Mouse (Mus musculus) kidney, embryonic 14.5 days (tissue): ENCODE results near the gene Sardh. TPM values are rescaled to one million over a fixed set of nuclear protein-coding genes. Genes with fewer than 3 reads are reported as not detected.

Source experiments
- ATAC-seq: fragments of 200-750 bp; cut with Nextera tagmentation; 2 replicates; pipeline ENCODE4 v1.8.0; 2017; ENCODE audit warnings: moderate number of reproducible peaks, mild to moderate bottlenecking, moderate TSS enrichment, moderate library complexity; ENCODE audit not compliant: low FRiP score, low TSS enrichment
- H3K27ac ChIP-seq: fragments of 300-500 bp; sonication (generic); 2 replicates; pipeline ENCODE4 v1.5.1; 2014; ENCODE audit warnings: low read depth, mild to moderate bottlenecking, low read length, moderate library complexity, mixed read lengths
- H3K27me3 ChIP-seq: fragments of 300-500 bp; sonication (generic); 2 replicates; pipeline ENCODE4 v1.6.1; 2014; ENCODE audit warnings: mild to moderate bottlenecking, low read length; ENCODE audit not compliant: control insufficient read depth, insufficient read depth
- H3K36me3 ChIP-seq: fragments of 300-500 bp; sonication (generic); 2 replicates; pipeline ENCODE4 v1.6.1; 2014; ENCODE audit warnings: low read length, mixed read lengths; ENCODE audit not compliant: control insufficient read depth, insufficient read depth
- H3K4me1 ChIP-seq: fragments of 300-500 bp; sonication (generic); 2 replicates; pipeline ENCODE4 v1.6.1; 2014; ENCODE audit warnings: low read length, mixed read lengths; ENCODE audit not compliant: control insufficient read depth, insufficient read depth
- H3K4me2 ChIP-seq: fragments of 300-500 bp; sonication (generic); replicated peaks from 2 replicates; pipeline ENCODE4 v1.6.1; 2014; ENCODE audit warnings: low read depth, mild to moderate bottlenecking, low read length
- H3K4me3 ChIP-seq: fragments of 300-500 bp; sonication (generic); 2 replicates; pipeline ENCODE4 v1.5.1; 2014; ENCODE audit warnings: mild to moderate bottlenecking, low read length
- H3K9ac ChIP-seq: fragments of 300-500 bp; sonication (generic); 2 replicates; pipeline ENCODE4 v1.6.1; 2014; ENCODE audit warnings: low read depth, mild to moderate bottlenecking, low read length, moderate library complexity
- H3K9me3 ChIP-seq: fragments of 300-500 bp; sonication (generic); 2 replicates; pipeline ENCODE4 v1.6.1; 2016; ENCODE audit warnings: low read length; ENCODE audit not compliant: control insufficient read depth
- WGBS: fragments of 180-500 bp; shearing (Covaris S2); extraction: QIAGEN DNeasy Blood & Tissue Kit; methylation state at CpG from one replicate; pipeline ENCODE4 v1.1.7; 2014; 5-methylcytosine and 5-hydroxymethylcytosine counted together
- polyA plus RNA-seq: library from polyadenylated mRNA; unstranded; fragments of >200 nt; fragmentation: Nextera tagmentation; extraction: Ambion mirVana; gene quantifications from 2 replicates; pipeline ENCODE4 v1.2.1, GENCODE M21; 2014

Sardh gene
- polyA plus RNA-seq, 1 experiment from 2014 or later, result 29.9 TPM

DNA sequence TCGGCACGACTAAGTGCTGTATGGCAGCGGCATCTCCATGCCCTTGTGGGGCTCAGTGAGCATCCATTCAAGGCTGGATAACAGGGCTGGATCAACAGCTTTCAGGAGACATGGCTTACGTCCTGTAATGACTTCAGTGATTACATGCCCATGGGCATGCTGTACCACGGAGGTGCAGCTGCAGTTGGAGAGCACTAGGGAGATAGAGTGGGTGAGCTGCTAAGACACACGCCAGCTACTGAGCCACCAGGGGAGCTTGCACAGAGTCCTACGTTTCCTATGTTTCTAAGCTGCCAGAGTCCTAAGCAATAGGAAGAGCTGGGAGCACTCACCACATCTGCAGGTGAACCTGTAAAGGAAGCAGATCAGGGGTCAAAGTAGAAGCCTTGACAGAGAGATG lies 30.7 kb upstream of the Sardh start:
- Histone ChIP-seq H3K36me3 (peaks cover 26% of the 10 kb centered on the region), H3K4me3 (no peak overlapping the region), H3K9me3 (no peaks in the 10 kb centered on the region), H3K27ac (no peak overlapping the region), H3K9ac (no peak overlapping the region), H3K4me1 (no peaks in the 10 kb centered on the region), H3K27me3 (no peaks in the 10 kb centered on the region), H3K4me2 (no peak overlapping the region)
- 91% methylated on average over 7 of the region's 7 CpGs for WGBS
- ATAC-seq, result no peak

DNA sequence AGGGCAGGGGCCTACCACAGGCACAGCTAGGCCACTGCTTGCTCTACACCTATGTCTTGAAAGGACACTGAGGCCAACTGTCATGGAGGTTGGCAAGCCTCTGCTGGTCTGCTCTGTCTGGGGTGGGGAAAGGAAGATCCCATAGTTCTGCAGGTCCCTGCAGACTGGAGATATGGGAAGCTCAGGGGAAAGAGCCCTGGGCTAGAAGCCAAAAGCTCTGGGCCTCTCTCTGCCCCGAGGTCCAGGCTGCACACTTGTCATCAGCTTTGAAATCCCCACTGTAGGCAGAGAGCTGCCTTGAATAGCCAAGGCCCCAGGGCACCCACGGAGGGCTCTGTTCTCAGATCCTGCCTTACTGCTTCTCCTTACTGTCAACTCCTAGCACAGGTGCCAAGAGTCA lies 20.2 kb upstream of the Sardh start:
- ATAC-seq, result no peak
- H3K36me3 ChIP-seq, result peaks cover 71% of the 10 kb centered on the region; the same call in 1 of the 2 replicates
- H3K9ac ChIP-seq, result peak overlapping the region; percentile 12; the same call in 1 of the 2 replicates
- H3K4me3 ChIP-seq, result no peak overlapping the region
- no peaks in the 10 kb centered on the region for H3K9me3 ChIP-seq
- no peaks in the 10 kb centered on the region for H3K27me3 ChIP-seq
- H3K4me2 ChIP-seq, result no peak overlapping the region
- no peaks in the 10 kb centered on the region for H3K4me1 ChIP-seq
- WGBS, result 78% methylated on average over 2 of the region's 2 CpGs
- no peak overlapping the region for H3K27ac ChIP-seq

DNA sequence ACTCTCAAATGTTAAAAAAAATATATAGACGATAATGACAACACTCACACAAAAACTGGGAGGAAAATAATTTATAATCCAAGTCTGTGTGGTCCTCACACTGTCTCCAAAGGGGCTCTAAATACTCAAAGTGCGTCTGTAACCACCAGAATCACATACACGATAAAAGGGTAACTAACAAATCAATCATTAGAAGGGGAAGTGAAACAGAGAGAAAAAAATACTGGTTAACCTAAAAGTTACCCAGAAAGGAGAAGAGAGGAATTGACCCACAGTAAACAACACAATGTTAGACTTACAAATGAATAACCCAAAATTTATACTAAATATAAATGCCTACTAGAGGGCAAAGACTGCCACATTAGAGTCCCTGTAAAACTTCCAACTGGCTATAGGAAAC lies 17.7 kb upstream of the Sardh start:
- no peak for ATAC-seq
- 64% methylated on average over 3 of the region's 3 CpGs for WGBS
- peaks cover 62% of the 10 kb centered on the region; the same call in 1 of the 2 replicates for H3K36me3 ChIP-seq
- no peak overlapping the region for H3K4me2 ChIP-seq
- H3K27me3 ChIP-seq, result no peaks in the 10 kb centered on the region
- no peak overlapping the region for H3K27ac ChIP-seq
- no peak overlapping the region for H3K4me3 ChIP-seq
- no peak overlapping the region for H3K9ac ChIP-seq
- no peaks in the 10 kb centered on the region for H3K9me3 ChIP-seq
- no peaks in the 10 kb centered on the region for H3K4me1 ChIP-seq

DNA sequence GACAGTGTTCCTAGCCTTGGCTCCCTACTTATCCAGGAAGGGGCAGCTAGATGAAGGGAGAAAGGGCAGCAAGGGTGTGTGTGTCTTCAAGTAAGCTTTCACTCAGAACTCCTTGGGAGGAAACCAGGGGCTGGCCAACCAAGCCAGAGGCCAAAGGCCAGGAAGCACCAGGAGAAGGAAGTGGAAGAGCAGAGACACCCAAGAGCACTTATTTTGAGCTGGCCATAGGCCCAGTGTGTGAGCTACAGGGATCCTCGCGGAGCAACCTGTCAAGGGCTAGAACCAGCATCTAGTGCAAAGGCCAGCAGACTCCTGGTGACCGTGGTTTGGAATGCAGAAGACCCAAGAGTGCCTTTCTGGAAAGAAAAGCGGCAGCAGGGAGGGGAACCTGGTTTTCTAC lies 14.8 kb upstream of the Sardh start:
- Histone ChIP-seq H3K27me3 (no peaks in the 10 kb centered on the region), H3K36me3 (peaks cover 42% of the 10 kb centered on the region; the same call in 1 of the 2 replicates), H3K27ac (no peak overlapping the region), H3K9ac (no peak overlapping the region), H3K4me2 (no peak overlapping the region), H3K9me3 (no peaks in the 10 kb centered on the region; the same call in 1 of the 2 replicates), H3K4me3 (no peak overlapping the region), H3K4me1 (no peaks in the 10 kb centered on the region)
- no peak for ATAC-seq
- 83% methylated on average over 4 of the region's 4 CpGs for WGBS

DNA sequence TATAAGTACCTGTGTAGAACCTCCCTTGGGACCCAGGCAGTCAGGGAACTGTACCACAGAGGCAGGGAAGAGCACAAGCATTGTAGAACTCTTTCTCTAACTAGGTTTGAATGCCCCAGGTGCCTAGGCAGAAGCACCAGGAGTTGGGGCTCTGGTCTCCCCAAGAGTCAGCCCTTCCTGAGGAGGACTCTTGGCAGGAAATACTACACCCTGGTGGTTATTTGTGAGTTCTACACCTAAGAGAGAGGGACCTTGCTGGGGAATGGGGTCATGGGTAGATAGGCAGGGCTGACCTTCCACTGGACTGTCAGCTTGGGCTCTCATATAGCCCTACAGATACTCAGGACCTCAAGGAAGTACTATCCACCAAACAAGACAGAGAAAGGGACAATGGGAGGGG lies 3.3 kb upstream of the Sardh start:
- Histone ChIP-seq H3K4me2 (no peak overlapping the region), H3K27me3 (no peaks in the 10 kb centered on the region), H3K36me3 (no peaks in the 10 kb centered on the region), H3K4me3 (no peak overlapping the region), H3K9ac (no peak overlapping the region), H3K9me3 (no peaks in the 10 kb centered on the region), H3K27ac (no peak overlapping the region), H3K4me1 (peaks cover 13% of the 10 kb centered on the region)
- no peak for ATAC-seq

DNA sequence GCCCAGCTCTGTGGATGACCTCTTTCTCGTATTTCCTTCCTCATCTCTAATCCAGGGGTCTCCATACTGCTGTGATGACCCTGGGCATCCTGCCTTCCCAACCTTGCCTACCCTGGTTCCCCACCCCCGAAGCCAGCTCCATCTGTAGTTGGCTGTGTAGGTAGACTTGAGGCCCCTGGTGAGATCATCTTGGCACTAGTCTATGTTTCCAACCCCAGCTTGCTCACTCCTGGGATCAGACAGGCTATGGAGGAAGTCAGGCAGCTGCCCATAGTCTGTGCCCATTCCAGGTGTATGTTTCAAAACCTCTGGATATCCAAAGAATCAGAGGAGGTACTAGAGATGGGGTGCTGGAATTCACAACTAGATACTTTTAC lies 662 bp downstream of the Sardh start:
- ATAC-seq, result no peak; the same call in 1 of the 2 replicates
- no peak overlapping the region for H3K9ac ChIP-seq
- no peak overlapping the region for H3K4me3 ChIP-seq
- 33% methylated on average over 2 of the region's 2 CpGs for WGBS
- peaks cover 25% of the 10 kb centered on the region for H3K4me1 ChIP-seq
- H3K9me3 ChIP-seq, result no peaks in the 10 kb centered on the region
- no peaks in the 10 kb centered on the region; the same call in 1 of the 2 replicates for H3K36me3 ChIP-seq
- H3K27ac ChIP-seq, result peak overlapping the region; percentile 80
- H3K27me3 ChIP-seq, result no peaks in the 10 kb centered on the region
- H3K4me2 ChIP-seq, result 0 out of 2 replicates have a peak overlapping the region, but pooled peaks have one; percentile 3

DNA sequence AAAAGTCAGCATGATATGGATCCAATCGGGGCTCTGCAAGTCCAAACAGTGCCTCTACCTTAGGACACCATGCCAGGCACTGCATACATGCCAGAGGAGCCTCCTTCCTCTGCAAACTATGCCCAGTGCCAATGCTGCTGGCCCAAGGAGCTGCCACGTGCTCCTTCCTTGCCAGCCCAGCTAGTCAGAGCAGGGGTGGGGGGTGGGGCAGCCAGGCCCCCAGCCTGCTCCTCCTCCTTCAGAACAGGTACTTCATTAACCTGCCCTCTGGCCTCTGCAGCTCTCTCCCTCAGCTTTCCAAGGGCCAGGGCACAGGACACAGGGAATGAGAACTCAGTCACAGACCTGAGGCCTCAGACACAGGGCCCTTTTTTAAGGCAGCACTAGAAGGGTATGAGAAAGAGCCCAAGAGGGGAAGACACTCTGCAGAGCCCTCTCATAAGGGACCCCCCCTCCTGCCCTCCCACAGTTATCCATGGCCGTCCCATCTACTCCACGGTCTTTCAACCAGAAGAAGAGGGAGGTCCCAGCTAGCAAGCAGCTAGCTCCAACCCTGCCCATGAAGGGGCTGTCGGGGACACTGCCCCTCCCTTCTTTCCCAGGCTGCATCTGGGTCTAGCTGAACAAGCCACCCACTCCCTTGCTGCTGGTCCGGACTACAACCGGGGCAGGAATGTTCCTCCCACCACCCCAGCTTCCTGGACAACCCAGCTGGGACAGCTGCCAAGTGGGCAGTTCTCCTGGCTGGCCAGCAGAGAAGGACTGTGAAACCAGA lies 1.2 kb downstream of the Sardh start:
- no peaks in the 10 kb centered on the region; the same call in 1 of the 2 replicates for H3K36me3 ChIP-seq
- peak overlapping the region; percentile 80 for H3K27ac ChIP-seq
- peak overlapping the region; percentile 12 for H3K4me3 ChIP-seq
- peaks cover 25% of the 10 kb centered on the region for H3K4me1 ChIP-seq
- H3K9me3 ChIP-seq, result no peaks in the 10 kb centered on the region
- peak; percentile 93 for ATAC-seq
- peak overlapping the region; percentile 41 for H3K4me2 ChIP-seq
- peak overlapping the region; percentile 37 for H3K9ac ChIP-seq
- H3K27me3 ChIP-seq, result no peaks in the 10 kb centered on the region
- WGBS, result 19% methylated on average over 7 of the region's 7 CpGs

DNA sequence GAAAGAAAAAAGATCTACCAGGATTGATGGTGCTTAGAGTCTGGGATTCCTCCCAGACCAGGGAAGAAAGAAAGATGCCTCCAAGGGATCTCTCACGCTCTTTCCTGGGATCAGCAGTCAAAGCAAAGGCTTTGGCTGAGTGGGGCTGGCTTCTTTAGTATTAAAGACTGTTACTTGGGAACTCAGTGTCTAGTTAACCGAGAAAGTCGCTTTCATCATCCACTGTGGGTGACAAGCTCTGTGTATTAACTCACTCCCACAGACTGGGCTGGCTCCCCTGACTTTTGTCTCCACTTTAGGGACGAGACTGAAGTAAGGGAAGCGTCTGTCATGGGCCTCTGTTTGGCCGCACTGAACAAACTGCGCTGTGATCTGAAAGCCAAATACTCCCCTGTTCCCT lies 2.2 kb downstream of the Sardh start:
- WGBS, result 49% methylated on average over 7 of the region's 7 CpGs
- H3K9ac ChIP-seq, result peak overlapping the region; percentile 37; the same call in 1 of the 2 replicates
- no peak for ATAC-seq
- H3K4me2 ChIP-seq, result peak overlapping the region; percentile 41
- peaks cover 1% of the 10 kb centered on the region; the same call in 1 of the 2 replicates for H3K36me3 ChIP-seq
- H3K4me1 ChIP-seq, result peaks cover 25% of the 10 kb centered on the region
- H3K27ac ChIP-seq, result no peak overlapping the region
- peak overlapping the region; percentile 12 for H3K4me3 ChIP-seq
- H3K27me3 ChIP-seq, result no peaks in the 10 kb centered on the region
- no peaks in the 10 kb centered on the region for H3K9me3 ChIP-seq

DNA sequence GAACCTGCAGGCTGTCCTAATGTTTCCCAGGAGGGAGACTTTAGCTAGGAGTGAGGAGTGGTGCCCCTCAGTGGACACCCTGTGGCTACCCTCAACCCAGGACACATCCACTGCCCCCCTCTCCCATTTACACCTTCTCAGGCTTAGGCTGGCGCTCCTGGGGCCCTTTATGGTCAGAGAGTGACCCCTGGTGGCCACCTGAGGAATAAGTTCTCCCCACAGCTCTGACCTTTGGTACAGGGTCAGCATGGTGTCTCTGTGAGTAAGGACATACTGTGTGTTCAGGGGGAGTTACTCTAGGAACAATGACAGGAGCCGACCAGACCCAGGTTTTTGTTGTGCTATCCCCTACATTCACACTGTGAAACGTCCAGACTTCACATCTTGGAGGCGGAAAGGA lies 10.8 kb downstream of the Sardh start:
- H3K9me3 ChIP-seq, result no peaks in the 10 kb centered on the region
- peak; percentile 52 for ATAC-seq

More for the DNA sequence above, 10.8 kb downstream of the Sardh start:
- no peaks in the 10 kb centered on the region for H3K27me3 ChIP-seq
- no peak overlapping the region for H3K9ac ChIP-seq
- no peak overlapping the region for H3K4me3 ChIP-seq
- no peak overlapping the region for H3K4me2 ChIP-seq
- 0 out of 2 replicates have a peak, but pooled peaks cover 3% of the 10 kb centered on the region for H3K4me1 ChIP-seq
- 26% methylated on average over 4 of the region's 4 CpGs for WGBS
- H3K27ac ChIP-seq, result no peak overlapping the region
- peaks cover 6% of the 10 kb centered on the region; the same call in 1 of the 2 replicates for H3K36me3 ChIP-seq
